Mouse (Mus musculus): ENCODE measurements around the gene Spred3.
A peak's percentile ranks its signal among the peaks of the same experiment; 100 is the strongest.
"Not testable (repeated sequence)": the region's sequence is repeated elsewhere in the genome, so short reads cannot be mapped to it uniquely, and the experiment has no call there.

Gene Spred3

GRCm38 (mm10) chr7:29170066-29170754, at the start of gene Spred3, which contains the start of gene Ggn:
Gene Spred3 (minus strand): TSS chr7:29170411.
Gene Ggn (plus strand): TSS chr7:29170210.
- no peak for DNase-seq (ENCODE audit: low spot score)

GRCm38 (mm10) chr7:29214846-29215245, 44.6 kb upstream of the Spred3 start:
- no peak for DNase-seq (ENCODE audit: low spot score)

GRCm38 (mm10) chr7:29214236-29214635, 44.0 kb upstream of the Spred3 start:
- no peak for DNase-seq (ENCODE audit: low spot score)

DNA sequence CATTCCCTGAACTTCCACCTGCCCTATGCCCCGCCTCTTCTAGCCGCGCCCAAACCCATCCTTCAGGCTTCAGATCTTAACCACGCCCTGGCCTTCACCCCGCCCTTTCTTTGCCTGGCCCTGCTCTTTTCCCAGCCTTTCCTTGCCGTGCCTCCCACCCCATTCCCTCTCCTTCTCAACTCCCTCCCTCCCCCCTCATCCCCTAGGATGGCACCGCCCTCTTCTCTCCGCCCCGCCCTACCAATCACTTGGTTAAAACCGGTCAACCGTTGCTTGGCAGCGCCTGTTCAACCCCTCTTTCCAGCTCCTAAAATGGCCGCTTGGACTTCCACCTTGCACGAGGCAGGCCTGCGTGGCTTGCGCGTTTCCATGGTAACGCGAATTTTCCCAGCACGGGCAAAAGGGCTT, 43.5 kb upstream of the Spred3 start, which contains the start of gene Catsperg1:
Catsperg1 (minus strand) TSS at position 361 of the 408 bp plus-strand sequence.
- DNase-seq (ENCODE audit: low spot score): no peak

DNA sequence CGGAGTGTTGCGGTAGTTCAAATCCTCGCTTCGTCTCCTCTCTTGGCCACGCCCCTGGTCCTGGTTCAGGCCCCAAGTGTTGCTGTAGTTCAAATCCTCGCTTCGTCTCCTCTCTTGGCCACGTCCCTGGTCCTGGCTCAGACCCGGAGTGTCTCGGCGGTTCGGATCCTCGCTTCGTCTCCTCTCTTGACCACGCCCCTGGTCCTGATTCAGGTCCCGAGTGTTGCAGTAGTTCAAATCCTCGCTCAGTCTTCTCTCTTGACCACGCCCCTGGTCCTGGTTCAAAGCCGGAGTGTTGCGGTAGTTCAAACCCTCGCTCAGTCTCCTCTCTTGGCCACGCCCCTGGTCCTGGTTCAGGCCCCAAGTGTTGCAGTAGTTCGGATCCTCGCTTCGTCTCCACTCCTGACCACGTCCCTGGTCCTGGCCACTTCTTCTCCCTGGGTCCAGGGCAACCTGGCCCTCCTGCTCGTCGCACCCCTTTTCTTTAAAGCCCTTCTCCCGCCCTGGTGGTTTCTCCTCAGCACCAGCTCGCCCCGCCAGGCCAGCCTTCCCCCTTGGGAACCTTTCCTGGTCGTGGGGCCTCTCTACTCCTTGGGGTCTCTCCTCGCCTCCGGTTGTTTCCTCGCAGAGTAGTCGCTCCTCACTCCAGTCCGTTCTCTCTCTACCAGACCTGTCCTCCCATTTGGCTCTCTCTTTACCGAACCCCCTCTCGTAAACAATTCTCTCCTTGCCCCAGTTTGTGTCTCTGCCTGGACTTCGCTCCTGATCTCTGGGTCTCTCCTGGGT, 42.8 kb upstream of the Spred3 start:
- not testable (repeated sequence) for DNase-seq (ENCODE audit: low spot score)

DNA sequence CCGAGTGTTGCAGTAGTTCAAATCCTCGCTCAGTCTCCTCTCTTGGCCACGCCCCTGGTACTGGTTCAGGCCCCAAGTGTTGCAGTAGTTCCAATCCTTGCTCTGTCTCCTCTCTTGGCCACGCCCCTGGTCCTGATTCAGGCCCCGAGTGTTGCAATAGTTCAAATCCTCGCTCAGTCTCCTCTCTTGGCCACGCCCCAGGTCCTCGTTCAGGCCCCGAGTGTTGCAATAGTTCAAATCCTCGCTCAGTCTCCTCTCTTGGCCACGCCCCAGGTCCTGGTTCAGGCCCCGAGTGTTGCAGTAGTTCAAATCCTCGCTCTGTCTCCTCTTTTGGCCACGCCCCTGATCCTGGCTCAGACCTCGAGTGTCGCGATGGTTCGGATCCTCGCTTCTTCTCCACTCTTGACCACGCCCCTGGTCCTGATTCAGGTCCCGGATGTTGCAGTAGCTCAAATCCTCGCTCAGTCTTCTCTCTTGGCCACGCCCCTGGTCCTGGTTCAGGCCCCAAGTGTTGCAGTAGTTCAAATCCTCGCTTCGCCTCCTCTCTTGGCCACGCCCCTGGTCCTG, 42.1 kb upstream of the Spred3 start:
- no peak for DNase-seq (ENCODE audit: low spot score)

DNA sequence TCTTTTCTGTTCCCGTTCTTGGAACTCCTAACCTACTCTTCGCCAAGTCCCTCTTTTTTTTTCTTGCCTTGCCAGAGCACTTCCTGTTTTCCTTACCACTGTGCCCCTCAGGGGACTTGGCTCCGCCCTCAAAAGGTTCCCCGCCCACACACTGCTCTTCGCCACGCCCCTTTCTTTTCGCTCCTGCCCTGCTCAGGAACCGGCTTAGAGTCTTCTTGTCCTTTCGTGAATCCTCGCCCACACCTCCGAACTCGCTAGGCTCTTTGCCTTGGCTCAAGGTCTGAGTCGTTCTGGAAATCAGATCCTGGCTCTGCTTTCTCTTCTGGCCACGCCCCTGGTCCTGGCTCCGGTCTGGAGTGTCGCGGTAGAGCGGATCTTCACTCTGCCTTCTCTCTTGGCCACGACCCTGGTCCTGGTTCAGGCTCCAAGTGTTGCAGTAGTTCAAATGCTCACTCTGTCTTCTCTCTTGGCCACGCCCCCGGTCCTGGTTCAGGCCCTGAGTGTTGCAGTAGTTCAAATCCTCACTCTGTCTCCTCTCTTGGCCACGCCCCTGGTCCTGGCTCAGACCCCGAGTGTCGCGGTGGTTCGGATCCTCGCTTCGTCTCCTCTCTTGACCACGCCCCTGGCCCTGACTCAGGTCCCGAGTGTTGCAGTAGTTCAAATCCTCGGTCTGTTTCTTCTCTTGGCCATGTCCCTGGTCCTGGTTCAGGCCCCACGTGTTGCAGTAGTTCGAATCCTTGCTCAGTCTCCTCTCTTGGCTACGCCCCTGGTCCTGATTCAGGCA, 41.4 kb upstream of the Spred3 start:
- DNase-seq (ENCODE audit: low spot score): peak; percentile 27

DNA sequence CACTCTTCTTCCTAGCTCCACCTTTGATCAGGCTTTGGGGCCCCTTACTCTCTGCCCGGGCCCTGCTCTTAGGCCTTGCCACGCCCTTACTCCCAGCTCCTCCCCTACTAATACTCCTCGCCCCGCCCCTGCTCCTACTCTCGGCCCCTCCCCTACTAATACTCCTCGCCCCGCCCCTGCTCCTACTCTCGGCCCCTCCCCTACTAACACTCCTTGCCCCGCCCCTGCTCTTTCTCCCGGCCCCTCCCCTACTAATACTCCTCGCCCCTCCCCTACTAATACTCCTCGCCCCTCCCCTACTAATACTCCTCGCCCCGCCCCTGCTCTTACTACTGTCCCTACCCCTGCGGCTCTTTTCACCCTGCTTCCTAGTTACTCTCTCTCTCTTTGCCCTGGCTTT, 40.8 kb upstream of the Spred3 start:
- not testable (repeated sequence) for DNase-seq (ENCODE audit: low spot score)

DNA sequence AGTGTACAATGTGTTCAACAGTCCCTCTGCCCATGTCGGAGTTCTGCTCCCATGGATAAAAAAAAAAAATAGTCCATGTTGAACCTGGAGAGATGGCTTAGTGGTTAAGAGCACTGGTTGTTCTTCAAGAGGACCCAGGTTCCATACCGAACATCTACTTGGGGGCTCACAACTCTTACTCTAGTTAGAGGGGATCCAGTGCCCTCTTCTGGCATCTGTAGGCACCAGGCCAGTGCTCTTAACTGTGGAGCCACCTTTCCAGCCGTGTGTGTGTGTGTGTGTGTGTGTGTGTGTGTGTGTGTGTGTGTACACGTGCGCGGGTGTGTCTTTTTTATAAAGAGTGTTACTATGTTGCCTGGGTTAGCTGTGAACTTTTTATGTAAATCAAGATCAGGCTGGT, 32.4 kb upstream of the Spred3 start:
- no peak for DNase-seq (ENCODE audit: low spot score)

- DNase-seq (ENCODE audit: low spot score): not testable (repeated sequence)
Observed at GRCm38 (mm10) chr7:29194230-29194629, 24.0 kb upstream of the Spred3 start.

DNA sequence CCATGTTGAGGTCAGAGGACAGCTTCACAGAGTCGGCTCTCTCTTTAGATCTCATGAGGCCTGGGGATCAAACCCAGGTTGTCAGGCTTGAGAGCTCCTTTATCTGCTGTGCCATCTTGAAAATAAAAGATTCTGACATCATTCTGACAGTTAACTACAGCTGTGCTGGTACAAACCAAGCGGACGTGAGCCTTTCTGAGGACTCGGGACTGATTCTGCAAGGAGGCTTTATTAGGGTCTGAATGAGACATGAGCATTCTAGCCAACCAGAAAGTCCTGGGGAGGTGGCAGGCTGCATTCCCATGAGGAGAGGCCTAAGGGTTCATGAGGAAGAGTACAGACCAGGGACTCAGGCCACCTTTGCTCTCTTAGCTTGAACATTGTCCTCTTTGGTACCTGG, 11.1 kb upstream of the Spred3 start:
- DNase-seq (ENCODE audit: low spot score): not testable (repeated sequence)

DNA sequence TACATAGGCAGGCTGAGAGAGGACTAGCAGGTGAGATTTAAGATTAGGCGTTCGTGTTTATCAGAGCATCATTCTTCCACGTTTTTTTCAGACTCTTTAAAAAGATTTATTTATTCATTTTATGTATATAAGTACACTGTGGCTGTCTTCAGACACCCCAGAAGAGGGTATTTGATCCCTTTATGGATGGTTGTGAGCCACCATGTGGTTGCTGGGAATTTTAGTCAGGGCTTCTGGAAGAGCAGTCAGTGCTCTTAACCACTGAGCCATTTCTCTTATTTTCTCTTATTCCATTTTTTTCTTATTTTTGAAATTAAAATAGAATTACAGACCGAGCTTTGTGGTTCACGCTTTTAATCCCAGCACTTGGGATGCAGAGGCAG, 10.6 kb upstream of the Spred3 start:
- DNase-seq (ENCODE audit: low spot score): no peak

GRCm38 (mm10) chr7:29180077-29180853, 10.1 kb upstream of the Spred3 start, which contains the start of gene Psmd8:
Gene Psmd8 (minus strand): TSS chr7:29180701.
- peak; percentile 93 for DNase-seq (ENCODE audit: low spot score)

- no peak for DNase-seq (ENCODE audit: low spot score)
Observed at GRCm38 (mm10) chr7:29179323-29179722, 9.1 kb upstream of the Spred3 start.

DNA sequence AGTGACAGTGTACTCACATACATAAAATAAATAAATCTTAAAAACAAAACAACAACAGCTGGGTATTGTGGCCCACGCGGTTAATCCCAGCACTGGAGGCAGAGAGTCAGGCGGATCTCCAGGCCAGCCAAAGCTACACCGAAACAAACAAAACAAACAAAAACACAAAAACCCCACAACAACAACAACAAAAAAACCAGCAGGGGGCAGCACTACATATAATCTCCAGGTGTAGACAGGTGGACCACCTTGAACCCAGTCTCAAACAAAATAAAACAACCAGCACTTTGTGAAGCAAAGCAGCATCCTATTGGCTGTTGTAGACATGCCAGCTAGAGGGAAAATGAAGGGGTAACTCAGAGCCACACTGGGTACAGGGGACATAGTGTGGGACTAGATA, 7.9 kb upstream of the Spred3 start:
- no peak for DNase-seq (ENCODE audit: low spot score)

GRCm38 (mm10) chr7:29172390-29173016, 2.3 kb upstream of the Spred3 start:
- no peak for DNase-seq (ENCODE audit: low spot score)

GRCm38 (mm10) chr7:29171562-29172097, 1.4 kb upstream of the Spred3 start:
- DNase-seq (ENCODE audit: low spot score): no peak

DNA sequence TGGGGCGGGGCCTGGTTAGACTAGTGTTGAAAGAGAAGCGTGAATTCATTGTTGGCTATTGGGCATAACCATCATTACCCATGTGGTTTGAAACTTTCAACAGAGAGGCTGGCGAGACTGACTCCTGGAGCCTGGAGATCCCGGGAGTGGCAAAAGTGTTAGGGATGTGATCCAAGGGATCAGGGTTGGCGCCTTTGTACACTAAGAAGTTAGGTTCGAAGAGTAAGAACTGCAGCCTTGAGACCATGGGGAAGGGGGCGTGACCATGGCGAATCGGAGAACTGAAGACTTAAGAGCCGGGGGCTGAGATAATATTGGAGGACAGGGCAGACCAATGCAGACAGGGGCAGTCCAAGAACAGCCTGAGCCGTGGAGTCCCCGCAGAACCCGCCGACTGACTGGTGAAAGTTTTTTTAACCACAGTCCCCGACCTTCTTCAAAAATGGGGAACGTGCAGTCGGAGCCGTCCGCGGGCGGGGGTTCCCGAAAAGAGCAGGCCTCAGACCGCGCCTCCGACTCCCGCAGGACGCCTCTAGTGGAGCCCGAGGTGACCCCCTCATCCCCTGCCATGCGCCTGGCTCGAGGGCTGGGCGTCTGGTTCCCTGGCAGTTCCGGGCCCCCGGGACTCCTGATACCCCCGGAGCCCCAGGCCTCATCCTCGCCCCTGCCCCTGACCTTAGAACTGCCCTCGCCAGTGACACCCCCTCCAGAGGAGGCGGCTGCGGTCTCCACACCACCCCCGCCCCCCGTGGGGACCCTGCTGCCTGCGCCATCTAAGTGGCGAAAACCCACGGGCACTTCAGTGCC, 747 bp upstream of the Spred3 start:
- no peak for DNase-seq (ENCODE audit: low spot score)

DNA sequence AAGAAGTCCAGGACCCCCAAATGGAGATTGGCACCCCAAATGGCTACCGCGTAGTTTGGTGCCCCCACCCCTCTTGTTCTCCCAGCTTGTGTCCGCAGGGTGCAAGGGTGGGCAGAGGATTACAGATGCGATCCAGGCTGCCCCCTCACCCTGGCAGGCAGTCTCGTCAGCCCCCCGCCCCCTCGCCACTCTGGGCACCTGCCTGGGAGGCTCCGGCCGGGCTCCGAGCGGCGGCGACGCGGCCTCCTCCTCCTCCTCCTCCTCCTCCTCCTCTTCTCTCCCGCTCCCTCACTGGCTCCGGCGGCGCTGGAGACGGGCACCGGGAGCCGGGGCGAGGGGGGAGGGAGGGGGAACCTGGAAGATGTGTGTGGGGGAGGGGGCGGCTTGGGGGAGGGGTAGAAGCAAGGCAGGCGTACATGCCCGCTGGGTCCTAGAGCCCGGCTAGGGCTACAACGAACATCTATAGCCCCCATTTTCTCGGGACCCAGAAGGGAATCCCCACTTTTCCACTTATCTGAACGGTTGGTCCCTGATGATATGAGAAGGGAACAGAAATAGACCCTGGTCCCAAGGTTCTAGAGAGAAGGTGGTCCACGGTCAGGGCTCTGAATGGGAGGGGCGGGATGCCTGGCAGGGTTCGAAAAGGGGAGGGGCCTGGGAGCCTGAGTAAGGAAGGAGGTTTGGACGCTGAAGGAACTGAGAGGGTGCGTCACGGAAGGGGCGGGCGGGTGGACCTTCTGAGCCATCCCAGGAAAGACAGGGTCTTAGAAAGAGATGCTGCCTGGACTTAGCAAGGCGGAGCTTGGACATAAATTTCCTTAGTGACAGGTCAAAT, 763 bp downstream of the Spred3 start:
- DNase-seq (ENCODE audit: low spot score): no peak
